Mouse (Mus musculus) cortical plate, adult 2 months (tissue): ENCODE results near the gene Fam53a. TPM values are rescaled to one million over a fixed set of nuclear protein-coding genes. Genes with fewer than 3 reads are reported as not detected.

Experiments
- H3K27ac ChIP-seq: fragments of 200-500 bp; 2 replicates; pipeline ENCODE4 v1.5.1; 2012; ENCODE audit warnings: low read length, control low read depth, inconsistent platforms; ENCODE audit not compliant: insufficient read depth
- H3K4me1 ChIP-seq: fragments of 200-500 bp; 2 replicates; pipeline ENCODE4 v1.6.1; 2011; ENCODE audit warnings: low read length; ENCODE audit not compliant: control insufficient read depth, insufficient read depth
- H3K4me3 ChIP-seq: fragments of 200-500 bp; 2 replicates; pipeline ENCODE4 v1.5.1; 2011; ENCODE audit warnings: mild to moderate bottlenecking, low read length, control low read depth; ENCODE audit not compliant: insufficient read depth
- CTCF ChIP-seq: fragments of 200-500 bp; IDR thresholded peaks from 2 replicates; pipeline ENCODE4 v1.5.1; 2011; ENCODE audit warnings: mild to moderate bottlenecking, control low read depth, low read length; ENCODE audit not compliant: insufficient read depth; ENCODE audit errors: extremely low read depth
- POLR2A ChIP-seq: fragments of 200-500 bp; IDR thresholded peaks from 2 replicates; pipeline ENCODE4 v1.6.1; 2011; ENCODE audit warnings: mild to moderate bottlenecking, low read length, control low read depth; ENCODE audit not compliant: insufficient read depth; ENCODE audit errors: extremely low read depth
- polyA plus RNA-seq: library from polyadenylated mRNA; depleted of rRNA; stranded (reverse); fragments of >200 nt; gene quantifications from 2 replicates; pipeline ENCODE4 v1.2.3, GENCODE M21; 2012; rRNA removed

The Fam53a gene
- polyA plus RNA-seq: 17.2 and 19.1 TPM in 2 replicates

DNA sequence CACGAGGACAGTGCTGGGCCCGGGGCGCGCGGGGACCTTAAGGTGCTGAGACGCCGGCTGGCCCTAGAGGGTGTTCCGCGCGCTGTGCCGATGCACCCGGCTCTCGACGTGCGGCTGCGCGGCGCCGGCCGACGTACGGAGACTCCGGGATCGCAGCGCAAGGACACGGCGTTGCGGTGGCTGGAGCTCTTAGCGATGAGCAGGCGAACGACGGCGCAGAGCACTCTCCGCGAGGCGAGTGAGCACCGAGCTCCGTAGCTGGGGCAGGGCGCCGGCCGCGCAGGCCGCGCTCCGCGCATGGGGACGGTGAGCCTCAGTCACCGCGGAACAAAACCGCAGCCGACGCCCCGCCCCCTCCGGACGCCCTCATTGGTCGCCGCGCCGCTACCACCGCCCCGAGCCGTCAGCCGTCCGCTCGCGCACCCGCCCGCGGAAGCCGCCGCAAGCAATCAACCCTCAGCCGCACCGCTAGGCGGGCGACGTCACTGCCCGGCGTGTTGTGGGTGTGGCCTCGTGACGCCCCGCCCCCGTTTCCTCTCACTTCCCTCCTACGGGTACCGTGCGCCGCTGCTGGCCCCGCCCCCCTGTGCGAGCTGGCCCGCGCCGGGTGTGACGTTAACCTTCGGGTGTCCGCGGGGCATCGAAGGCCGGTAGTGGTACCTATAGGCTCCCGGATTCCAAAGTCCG, at the start of gene Fam53a, which contains the start of gene Gm9903:
TSS of gene Fam53a (minus strand) at position 335 of the 687 bp plus-strand sequence.
TSS of gene Gm9903 (plus strand) at position 625 of the 687 bp plus-strand sequence.
- TF ChIP-seq POLR2A: peak; percentile 92
- TF ChIP-seq CTCF: no peak
- H3K27ac ChIP-seq: peak within 1 kb of the TSS; percentile 73
- peaks cover 7% of the 10 kb centered on the region; the same call in 1 of the 2 replicates for H3K4me1 ChIP-seq

DNA sequence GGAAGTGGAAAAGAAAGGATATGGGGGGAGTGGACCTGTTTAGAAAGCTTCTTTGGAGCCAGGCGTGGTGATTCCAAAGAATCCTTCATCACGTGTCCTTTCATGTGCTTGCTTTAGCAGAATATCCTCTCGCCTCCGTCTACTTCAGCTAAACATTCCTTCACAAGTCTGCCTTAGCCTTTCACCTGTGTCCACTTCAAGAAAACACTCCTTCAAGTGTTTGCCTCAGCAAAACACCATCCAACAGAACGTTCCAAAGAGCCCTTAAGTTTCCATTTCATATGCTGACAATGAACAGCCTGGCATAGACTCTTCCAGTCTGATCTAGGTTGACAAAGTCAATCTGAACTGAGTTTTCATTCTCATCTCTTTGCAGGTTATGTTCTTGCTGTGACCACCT, 48.8 kb upstream of the Fam53a start:
- no peak overlapping the region for H3K27ac ChIP-seq
- TF ChIP-seq CTCF (no peak), POLR2A (no peak)
- H3K4me1 ChIP-seq: no peaks in the 10 kb centered on the region
- no peak overlapping the region for H3K4me3 ChIP-seq

More for the DNA sequence above, at the start of gene Fam53a, which contains the start of gene Gm9903:
- H3K4me3 ChIP-seq: peak within 1 kb of the TSS; percentile 70

DNA sequence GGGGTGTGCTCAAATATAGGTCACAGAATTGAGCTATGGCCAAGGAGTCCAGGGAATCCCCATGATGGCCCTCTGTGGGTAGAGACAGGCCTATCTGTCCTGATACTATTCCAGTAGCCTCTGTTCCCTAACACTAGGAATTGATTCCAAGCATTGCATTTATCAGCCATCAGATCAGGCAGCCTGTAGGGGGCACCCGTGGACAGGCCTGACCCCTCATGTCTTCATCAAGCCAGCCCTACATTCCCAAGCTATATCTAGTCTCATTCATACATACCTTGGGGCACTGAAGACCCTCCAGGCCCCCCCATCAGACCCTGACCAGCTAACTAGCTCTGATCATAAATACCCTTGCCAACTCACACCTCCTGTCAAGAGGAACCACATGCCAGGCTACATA, 46.5 kb upstream of the Fam53a start:
- TF ChIP-seq POLR2A (no peak), CTCF (peak; percentile 73)
- Histone ChIP-seq H3K27ac (no peak overlapping the region), H3K4me1 (no peaks in the 10 kb centered on the region), H3K4me3 (no peak overlapping the region)

DNA sequence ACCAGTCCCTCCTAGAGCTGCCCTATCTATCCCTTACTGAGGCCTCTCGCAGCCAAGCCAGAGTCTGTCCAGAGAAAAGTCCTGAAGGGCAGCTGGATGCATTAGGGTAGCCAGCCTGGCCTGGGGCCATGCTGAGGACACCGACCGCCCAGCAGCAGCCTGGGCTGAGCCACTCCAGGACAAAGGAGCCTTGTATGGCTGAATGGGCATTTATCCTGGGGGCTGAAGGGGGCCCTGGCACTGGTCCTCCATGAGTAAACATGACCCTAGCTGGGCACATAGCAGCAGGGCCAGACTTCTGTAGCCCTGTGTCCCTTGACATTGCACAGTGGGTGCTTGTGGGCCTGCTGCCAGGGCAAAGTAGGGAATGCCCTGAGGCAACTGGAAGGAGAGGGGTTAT, 45.0 kb upstream of the Fam53a start:
- Histone ChIP-seq H3K4me3 (no peak overlapping the region), H3K27ac (no peak overlapping the region), H3K4me1 (no peaks in the 10 kb centered on the region)
- TF ChIP-seq POLR2A (no peak), CTCF (no peak)

DNA sequence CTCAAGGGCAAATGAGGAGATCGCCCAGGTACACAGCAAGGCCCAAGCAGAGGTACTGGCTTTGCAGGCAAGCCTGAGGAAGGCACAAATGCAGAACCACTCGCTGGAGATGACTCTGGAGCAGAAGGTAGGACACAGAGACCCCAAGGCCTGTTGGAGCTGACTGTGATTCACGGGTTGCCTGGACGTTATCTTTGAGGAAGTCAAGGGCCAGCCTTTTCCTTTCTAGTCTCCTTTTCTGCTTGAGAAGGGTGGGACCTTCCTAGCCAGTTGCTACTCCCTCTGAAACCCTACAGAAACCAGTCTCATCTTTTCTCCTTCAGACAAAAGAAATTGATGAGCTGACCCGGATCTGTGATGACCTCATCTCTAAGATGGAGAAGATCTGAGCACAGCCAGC, 42.2 kb upstream of the Fam53a start:
- H3K4me1 ChIP-seq: no peaks in the 10 kb centered on the region
- no peak overlapping the region for H3K4me3 ChIP-seq
- H3K27ac ChIP-seq: no peak overlapping the region
- TF ChIP-seq CTCF (no peak), POLR2A (no peak)

DNA sequence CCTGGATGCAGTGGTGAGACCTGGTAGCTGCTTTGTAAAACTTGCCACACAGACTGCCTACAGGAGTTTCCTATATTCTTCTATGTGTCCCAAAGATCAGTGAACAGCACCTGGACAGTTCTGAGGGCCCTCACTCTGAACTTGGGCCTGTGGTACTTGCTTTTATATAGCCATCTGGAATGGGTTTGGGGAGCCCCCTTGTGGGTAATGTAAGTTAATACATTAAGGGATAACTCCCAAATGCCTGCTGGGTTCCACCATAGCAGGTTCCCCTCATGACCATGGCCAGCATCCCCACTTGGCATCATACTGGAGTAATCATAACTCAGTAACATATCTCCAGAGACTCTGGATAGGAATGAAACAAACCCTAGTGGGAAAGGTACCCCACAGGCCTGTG, 38.8 kb upstream of the Fam53a start:
- Histone ChIP-seq H3K4me1 (no peaks in the 10 kb centered on the region), H3K4me3 (no peak overlapping the region), H3K27ac (no peak overlapping the region)
- no peak for TF ChIP-seq POLR2A
- TF ChIP-seq CTCF: peak; percentile 35

DNA sequence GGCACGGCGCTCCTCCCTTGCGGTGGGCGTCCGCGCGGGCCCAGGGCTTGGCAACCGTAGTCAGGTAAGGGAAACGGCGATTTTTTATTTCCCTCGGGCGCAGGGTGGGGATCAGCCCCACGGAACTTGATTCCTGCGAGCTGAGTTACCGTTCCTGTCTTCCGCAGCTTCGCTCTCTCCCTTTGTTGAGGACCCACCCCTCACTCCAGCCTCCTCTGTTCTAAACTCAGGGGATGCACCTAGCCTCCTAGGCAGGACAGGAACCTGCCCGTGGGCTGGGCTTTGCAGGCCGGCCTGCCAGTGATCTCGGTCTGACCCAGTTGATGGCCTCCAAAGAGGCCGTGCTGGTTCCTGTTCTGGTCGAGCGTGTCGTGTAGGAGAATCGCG, 29.2 kb upstream of the Fam53a start:
- peaks cover 4% of the 10 kb centered on the region; the same call in 1 of the 2 replicates for H3K4me1 ChIP-seq
- no peak overlapping the region for H3K27ac ChIP-seq
- peak overlapping the region; percentile 64 for H3K4me3 ChIP-seq
- no peak for TF ChIP-seq CTCF
- no peak for TF ChIP-seq POLR2A

DNA sequence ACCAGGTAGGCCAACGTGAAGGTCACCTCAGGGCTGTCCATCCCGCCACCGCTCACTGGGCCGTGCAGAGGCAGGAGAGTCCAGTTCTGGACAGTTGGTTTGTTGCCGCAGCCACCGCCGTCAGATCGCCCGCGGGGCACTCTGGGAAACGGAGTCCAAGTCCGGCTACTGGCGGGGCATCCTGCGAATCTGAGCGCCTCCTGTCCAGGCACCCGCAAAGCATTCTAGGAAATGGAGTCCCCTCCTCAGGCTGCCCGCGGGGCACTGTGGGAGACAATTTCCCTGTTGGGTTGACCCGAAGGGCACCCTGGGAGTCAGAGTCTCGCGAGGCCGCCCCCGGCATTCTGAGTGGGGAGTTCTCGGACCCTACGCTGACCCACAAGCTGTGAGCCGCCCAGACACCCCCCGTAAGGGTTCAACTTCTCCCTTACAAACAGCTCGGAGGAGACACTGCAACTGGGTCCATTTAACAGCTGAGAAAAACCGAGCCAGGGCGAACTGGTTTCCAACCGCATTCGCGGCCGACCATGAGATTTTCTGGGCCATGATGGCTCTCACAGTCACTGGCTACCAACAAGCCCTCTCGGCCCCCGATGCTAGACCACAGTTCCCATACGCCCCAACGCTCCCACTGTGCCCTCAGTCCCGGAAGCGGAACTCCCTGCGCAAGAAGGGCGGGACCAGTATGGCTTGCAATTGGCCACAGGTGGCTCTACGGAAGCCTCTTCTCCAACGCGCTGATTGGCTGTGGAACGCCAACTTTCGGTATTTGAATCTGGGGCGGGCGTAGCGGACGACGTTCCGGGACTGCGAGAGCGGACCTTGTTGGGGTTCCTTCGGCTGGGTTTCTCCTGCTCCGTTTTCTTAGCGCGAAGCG, 28.6 kb upstream of the Fam53a start, which contains the start of the genes Tacc3 and Tmem129:
TSS of gene Tacc3 (plus strand) at position 342 of the 877 bp plus-strand sequence.
TSS of gene Tmem129 (minus strand) at position 630 of the 877 bp plus-strand sequence.
- TF ChIP-seq POLR2A (peak; percentile 74), CTCF (no peak)
- Histone ChIP-seq H3K27ac (peak within 1 kb of the TSS; percentile 96), H3K4me3 (peak within 1 kb of the TSS; percentile 64), H3K4me1 (peaks cover 4% of the 10 kb centered on the region; the same call in 1 of the 2 replicates)

DNA sequence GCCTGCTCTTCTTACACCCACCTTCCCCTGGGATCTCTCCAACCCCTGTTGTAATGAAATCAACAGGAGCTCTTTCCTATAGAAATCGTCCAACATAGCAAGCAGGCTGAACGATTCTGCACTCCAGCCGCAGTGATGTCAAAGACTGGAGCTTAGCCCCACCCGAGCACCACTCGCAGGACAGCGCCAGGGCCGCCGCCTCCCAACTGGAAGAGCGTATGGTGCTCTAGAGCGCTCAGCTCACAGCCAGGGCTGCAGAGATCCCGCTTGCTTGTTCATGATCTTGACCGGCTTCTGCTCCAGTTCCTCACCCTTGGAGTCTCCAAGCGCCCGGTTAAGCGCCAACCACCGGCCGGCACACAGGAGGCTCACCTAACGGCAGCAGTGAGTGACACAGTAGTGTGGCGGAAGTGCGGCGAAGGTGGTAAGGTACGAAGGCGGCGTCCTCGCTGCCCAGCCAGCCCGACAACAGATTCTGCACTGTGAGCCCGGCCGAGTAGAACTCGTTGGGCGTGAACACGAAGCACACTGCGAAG, 27.9 kb upstream of the Fam53a start:
- peak overlapping the region; percentile 64 for H3K4me3 ChIP-seq
- TF ChIP-seq CTCF (no peak), POLR2A (no peak)
- peak overlapping the region; percentile 44 for H3K27ac ChIP-seq
- peaks cover 5% of the 10 kb centered on the region; the same call in 1 of the 2 replicates for H3K4me1 ChIP-seq
